Mouse (Mus musculus) thymus, postnatal 0 days (tissue): ENCODE data around the gene Vmn1r129. TPM values are rescaled to one million over a fixed set of nuclear protein-coding genes. Genes with fewer than 3 reads are reported as not detected.
"Not testable (repeated sequence)": the region's sequence is repeated elsewhere in the genome, so short reads cannot be mapped to it uniquely, and the experiment has no call there.

Experiments used
- DNase-seq: peaks from one replicate; pipeline ENCODE4 v3.0.0-alpha.2; 2015; ENCODE audit warnings: low spot score
- polyA plus RNA-seq: library from polyadenylated mRNA; unstranded; fragments of >200 nt; fragmentation: Nextera tagmentation; extraction: Ambion mirVana; gene quantifications from 2 replicates; pipeline ENCODE4 v1.2.1, GENCODE M21; 2015

The Vmn1r129 gene
- polyA plus RNA-seq: not detected in 2 replicates

- DNase-seq: not testable (repeated sequence)
Measured at GRCm38 (mm10) chr7:21361191-21361590, at the start of gene Vmn1r129. Gene Vmn1r129, minus strand, starts transcription at chr7:21361291.

- not testable (repeated sequence) for DNase-seq
Measured at GRCm38 (mm10) chr7:21349073-21349472, 12.0 kb downstream of the Vmn1r129 start, which contains the start of gene Vmn1r128. Gene Vmn1r128, plus strand, starts transcription at chr7:21349373.

GRCm38 (mm10) chr7:21319761-21320160 is 41.3 kb downstream of the Vmn1r129 start, which contains the start of gene Vmn1r127:
Gene Vmn1r127, minus strand, starts transcription at chr7:21319861.
- DNase-seq: not testable (repeated sequence)

Other genes with a start within 250 kb of the Vmn1r129 start
- gene Vmn1r122, start 227.2 kb downstream of the Vmn1r129 start, polyA plus RNA-seq: not detected in 2 replicates
- not detected in 2 replicates for gene Vmn1r123, start 199.1 kb downstream of the Vmn1r129 start, polyA plus RNA-seq
- gene Gm5157, start 170.9 kb downstream of the Vmn1r129 start, polyA plus RNA-seq: not detected in 2 replicates
- not detected in 2 replicates for gene Vmn1r124, start 100.7 kb downstream of the Vmn1r129 start, polyA plus RNA-seq
- not detected in 2 replicates for gene Vmn1r125, start 89.1 kb downstream of the Vmn1r129 start, polyA plus RNA-seq
- not detected in 2 replicates for gene Vmn1r126, start 59.8 kb downstream of the Vmn1r129 start, polyA plus RNA-seq
- gene Vmn1r127, start 41.4 kb downstream of the Vmn1r129 start, polyA plus RNA-seq: not detected in 2 replicates
- gene Vmn1r128, start 11.9 kb downstream of the Vmn1r129 start, polyA plus RNA-seq: not detected in 2 replicates
- gene Gm6882, start 71.5 kb upstream of the Vmn1r129 start, polyA plus RNA-seq: not detected in 2 replicates
- not detected in 2 replicates for gene Vmn1r130, start 150.5 kb upstream of the Vmn1r129 start, polyA plus RNA-seq
- gene Vmn1r131, start 184.8 kb upstream of the Vmn1r129 start, polyA plus RNA-seq: not detected in 2 replicates